Mouse (Mus musculus): ENCODE data around the gene Jun.

The Jun gene

GRCm38 (mm10) chr4:95073214-95073750 is 21.3 kb upstream of the Jun start:
- no peak for DNase-seq

DNA sequence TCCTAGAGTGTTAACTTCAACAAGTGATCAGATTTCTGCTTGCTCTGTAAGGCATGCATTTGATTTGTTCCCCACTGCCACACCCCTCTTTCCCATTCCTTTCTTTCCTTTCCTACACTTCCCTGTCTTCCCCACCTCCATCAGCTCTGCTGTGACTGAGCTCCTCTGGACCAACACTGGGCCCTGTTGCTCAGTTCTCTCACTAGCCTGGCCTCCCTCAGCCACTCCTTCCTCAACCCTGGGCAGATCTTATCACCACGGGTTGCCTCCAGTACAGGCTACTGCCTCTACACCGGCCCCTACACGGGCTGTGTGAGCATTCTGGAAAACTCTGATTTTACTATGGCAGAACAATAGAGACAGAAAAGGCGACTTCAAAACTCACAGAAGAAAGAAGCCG is 18.4 kb upstream of the Jun start:
- DNase-seq: no peak

DNA sequence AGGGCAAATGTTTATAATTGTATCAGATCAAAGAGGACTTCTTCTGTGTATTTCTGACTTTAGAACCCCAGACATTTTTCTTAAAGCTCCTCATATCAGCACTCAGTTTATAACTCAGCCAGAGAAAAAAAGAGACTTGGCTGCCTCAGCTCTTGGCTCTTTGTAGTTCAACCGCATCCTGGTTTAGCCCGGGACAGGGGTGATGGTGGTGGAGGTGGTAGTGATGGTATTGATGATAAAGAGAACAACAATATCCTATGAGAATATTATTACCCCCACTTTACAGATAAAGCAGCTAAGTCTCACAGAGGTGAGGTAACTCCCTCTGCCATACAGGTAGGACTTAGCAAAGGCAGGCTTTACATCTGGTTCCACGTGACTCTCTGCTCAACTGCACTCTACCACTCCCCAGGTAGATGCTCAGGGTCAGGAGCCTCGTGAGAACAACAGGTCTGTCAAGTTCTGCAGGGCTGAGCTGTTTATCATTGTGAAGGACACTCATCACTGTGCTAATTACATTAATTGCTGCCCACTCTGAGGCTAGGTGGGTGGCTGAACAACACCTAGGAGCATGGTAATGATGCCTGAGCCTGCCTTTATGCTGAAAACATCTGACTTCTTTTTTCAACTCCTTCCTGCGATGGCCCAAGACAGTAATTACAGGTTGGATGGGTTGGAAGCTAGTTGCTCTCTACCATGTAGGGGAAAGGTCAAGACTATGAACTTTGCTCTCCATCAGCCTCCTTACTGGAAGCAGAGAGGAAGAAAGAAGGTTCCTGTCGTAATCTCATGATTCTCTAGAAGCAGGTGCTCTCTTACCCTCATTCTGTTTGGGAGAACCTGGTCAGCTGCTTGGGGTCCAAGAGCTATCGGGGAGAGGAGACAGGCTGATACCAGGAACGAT is 16.3 kb upstream of the Jun start:
- DNase-seq: no peak

GRCm38 (mm10) chr4:95063609-95064210 is 11.7 kb upstream of the Jun start:
- no peak for DNase-seq

- DNase-seq: no peak
Measured at GRCm38 (mm10) chr4:95062873-95063272, 10.9 kb upstream of the Jun start.

DNA sequence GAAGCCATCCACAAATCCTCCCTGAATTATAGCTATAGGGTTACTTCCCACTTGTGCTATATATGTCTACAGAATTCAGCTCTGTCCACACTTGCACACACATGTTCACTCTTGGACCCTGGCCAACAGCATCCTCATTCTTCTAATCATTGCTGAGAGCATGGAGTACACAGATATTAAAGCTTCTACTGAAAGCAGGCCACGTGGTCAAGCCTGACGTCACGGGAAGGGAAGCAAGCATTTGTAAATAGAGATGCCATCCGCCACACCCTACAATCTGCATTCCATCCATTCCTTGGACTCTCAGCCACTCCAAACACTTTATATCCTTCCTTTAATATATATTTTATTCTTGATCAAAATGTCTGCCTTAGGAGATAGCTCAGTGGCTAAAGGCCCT is 5.2 kb upstream of the Jun start:
- no peak for DNase-seq

GRCm38 (mm10) chr4:95055276-95055675 is 3.3 kb upstream of the Jun start:
- no peak for DNase-seq

DNA sequence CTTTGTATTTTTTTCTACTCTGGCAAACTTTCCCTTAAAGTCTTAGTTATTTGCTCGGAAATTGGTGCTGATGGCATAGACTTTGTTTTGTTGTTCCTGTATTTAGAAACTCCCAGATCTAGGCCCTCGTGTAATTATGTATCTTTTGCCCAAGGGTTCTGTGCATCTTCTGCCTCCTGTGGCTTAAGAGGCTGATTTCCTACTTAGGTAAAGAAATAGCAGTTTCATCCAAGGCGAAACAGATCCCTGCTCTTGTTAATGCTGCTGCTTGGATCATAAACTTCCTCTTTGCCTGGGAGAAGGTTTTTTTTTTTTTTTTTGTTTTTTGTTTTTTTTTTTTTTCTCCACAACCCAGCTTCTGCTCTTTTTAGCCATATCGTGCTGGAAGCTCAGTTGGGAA is 2.3 kb upstream of the Jun start:
- DNase-seq: no peak

DNA sequence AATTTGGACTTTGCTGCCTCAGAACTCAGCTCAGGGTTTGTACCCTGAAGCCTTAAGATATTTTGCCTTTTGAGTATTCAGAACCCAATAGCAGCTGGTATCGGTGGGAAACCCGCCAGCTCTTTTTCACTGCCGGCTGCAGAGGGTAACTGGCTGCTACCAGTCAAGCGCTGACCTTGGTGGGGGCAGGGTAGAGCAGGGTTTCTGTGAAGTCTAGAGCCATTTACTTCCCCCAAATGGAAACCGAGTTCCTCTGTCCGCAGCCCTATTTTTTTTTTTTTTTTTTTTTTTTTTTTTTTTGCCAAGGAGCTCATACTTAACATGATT is 1.7 kb upstream of the Jun start:
- DNase-seq: peak; percentile 57

- DNase-seq: peak; percentile 84
Measured at GRCm38 (mm10) chr4:95053041-95053790, 1.2 kb upstream of the Jun start.

DNA sequence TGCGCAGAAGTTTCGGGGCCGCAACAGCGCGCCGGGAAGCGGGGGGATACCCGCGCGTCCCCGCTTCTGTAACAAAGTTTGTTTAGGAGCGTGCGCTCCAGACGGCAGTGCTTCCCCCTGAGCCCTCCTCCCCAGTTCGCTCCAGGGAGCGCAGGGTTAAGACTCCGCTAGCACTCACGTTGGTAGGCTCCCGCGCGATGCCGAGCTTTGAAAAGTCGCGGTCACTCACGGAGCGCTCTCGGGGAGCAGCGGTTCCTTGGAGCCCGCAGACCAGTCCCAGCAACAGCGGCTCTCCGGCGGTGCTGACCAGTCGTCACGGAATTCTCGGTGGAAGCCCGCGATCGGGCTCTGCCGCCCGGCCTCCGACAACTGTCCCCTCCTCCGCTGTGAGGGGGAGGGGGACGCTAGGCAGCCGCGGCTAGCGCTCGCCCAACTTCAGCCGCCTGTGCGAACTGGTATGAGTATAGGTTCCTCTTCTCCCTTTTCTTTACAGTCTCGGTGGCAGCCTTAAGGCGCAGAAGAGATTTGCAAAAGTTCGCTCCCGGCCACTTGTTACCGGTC is 631 bp downstream of the Jun start:
- peak; percentile 38 for DNase-seq

- peak; percentile 68 for DNase-seq
Measured at GRCm38 (mm10) chr4:95050518-95051278, 1.3 kb downstream of the Jun start.

DNA sequence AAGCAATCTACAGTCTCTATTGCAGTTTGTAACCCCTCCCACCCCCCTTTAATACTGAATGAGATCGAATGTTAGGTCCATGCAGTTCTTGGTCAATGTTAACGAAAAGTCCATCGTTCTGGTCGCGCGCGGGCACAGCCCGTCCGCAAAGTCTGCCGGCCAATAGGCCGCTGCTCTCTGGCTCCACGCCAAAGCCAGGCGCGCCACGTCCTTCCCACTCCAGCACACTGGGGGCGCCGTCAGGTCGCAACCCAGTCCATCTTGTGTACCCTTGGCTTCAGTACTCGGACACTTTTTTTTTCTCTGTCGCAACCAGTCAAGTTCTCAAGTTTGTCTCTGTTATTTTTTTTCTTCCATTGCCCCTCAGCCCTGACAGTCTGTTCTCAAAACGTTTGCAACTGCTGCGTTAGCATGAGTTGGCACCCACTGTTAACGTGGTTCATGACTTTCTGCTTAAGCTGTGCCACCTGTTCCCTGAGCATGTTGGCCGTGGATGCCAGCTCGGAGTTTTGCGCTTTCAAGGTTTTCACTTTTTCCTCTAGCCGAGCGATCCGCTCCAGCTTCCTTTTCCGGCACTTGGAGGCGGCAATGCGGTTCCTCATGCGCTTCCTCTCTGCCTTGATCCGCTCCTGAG is 2.0 kb downstream of the Jun start:
- DNase-seq: peak; percentile 66

DNA sequence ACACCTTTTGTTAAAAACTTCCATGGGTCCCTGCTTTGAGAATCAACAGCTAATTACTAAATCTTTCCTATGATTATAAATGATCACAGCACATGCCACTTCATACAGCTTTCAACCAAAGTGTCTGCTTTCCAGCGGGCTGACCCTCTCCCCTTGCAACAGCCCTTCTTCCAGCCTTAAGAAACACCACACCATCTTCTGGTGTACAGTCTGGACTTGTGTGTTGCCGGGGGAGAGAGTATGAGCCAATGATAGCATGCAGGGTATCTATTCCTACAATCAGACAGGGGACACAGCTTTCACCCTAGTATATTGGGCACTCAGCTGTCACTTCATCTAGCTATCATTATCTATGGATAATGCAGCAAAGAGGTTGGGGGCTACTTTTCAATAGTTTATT is 2.9 kb downstream of the Jun start:
- DNase-seq: no peak

GRCm38 (mm10) chr4:95048731-95049100 is 3.3 kb downstream of the Jun start:
- DNase-seq: no peak

DNA sequence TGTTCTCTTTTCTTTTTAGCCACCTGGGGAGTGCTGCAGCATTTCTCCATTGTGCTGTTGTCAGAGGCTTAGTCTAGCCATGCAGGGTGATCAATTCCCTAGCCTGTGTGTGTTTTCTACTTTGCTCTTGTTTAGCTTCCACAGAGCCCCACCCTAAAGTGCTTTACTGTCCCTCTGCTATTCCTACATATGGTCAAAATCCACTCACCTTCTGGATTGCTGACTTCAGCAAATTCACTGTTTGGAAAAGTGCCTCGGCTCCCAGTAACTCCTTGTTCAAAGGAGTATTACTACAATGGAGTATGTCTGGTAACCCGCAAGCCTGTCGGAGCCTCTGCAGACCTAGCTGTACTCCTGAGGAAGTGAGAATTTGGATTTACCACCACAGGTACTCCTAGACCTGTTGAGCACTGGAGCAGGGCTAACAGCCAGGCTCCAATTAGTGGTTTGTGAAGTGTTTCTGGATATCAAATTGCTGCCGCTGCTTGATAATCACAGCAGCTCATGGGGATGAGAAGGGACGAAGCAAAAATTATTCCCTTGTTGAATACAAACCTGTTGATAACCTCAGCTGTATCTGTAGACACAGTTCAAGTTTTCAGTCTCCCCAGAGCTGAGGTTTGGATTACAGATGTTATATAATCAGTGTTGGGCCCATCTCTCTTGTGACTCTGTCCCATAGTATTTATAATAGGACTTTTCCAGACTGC is 3.8 kb downstream of the Jun start:
- no peak for DNase-seq

GRCm38 (mm10) chr4:95045133-95045532 is 6.9 kb downstream of the Jun start:
- DNase-seq: no peak

GRCm38 (mm10) chr4:95044721-95045120 is 7.3 kb downstream of the Jun start:
- DNase-seq: no peak

DNA sequence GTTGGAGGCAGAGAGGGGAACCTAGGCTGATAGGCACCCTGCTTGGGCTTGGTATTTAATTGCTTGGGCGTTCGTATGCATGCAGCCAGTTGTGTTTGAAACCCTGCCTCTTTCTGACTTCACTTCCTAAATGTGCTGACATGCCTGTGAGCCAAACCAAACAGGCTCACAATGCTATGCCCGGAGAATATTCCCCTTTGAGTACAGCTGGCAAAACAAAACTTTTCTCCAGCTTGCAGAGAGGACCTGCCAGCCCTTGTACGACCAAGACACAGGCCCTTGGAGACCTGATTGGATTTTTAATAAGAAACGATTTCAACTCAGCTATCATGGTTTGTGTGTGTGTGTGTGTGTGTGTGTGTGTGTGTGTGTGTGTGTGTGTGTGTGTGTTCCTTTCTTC is 14.0 kb downstream of the Jun start:
- no peak for DNase-seq

- no peak for DNase-seq
Measured at GRCm38 (mm10) chr4:95031158-95031557, 20.9 kb downstream of the Jun start.

DNA sequence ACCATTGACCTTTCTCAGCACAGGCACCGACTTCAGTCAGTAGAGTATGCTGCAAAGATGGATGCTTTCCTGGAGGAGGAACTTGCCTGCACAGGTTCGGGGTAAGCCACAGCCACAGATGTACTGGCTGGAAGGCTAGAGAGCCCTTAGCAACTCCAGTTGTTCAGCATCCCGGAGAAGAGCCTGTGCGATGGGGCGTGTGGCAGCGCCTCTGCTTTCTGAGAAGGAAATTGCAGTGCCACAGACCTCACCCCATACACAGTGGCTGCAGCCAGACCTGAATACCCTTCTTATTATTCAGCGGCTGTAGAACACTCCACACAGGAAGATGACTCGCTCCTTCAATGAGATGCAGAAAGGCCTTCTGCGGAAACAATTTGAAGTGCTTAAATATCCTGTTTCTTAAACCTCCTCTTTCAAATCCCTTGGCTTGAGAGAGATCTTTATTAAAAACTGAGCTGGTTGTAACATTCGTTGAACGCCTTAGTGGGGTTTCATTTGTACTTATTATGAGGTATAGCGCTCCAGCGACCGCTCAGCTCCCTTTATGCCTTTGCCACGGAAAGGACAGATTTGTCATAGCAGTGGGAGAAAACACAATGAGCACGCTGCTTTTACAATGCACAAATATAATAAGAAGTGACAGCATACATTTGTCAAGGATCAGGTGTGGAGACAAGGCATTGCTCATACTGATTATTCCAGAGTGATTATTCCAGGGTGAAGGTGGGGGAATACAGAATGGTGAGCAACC is 26.0 kb downstream of the Jun start:
- DNase-seq: no peak

Data from liver (tissue).